In genomic region chr6:22874781-22875613, GRCm38 (mm10) we compare ENCODE assay signal across 8 mouse cellular contexts. TPM values are rescaled to one million over a fixed set of nuclear protein-coding genes. Genes with fewer than 3 reads are reported as not detected.
DNase-seq lines count a peak whose midpoint lies in the region; ATAC-seq lines count a peak whose summit lies in the region.

Ptprz1 (plus strand) TSS chr6:22875502.

- H3K4me3 ChIP-seq in lung, embryonic 15.5 days, result peak within 1 kb of the TSS; percentile 58
- H3K4me3 ChIP-seq in liver, embryonic 16.5 days (ENCODE audit: low read depth, low read length), result peak within 1 kb of the TSS; percentile 40

- WGBS in lung, embryonic 15.5 days, result 2% methylated on average over 41 of the region's 44 CpGs
- 2% methylated on average over 42 of the region's 44 CpGs for WGBS in liver, embryonic 16.5 days (ENCODE audit: insufficient replicate concordance)

- H3K36me3 ChIP-seq in lung, embryonic 15.5 days, result no peaks in the 10 kb centered on the region
- no peaks in the 10 kb centered on the region for H3K36me3 ChIP-seq in liver, embryonic 16.5 days (ENCODE audit: control insufficient read depth, insufficient read depth)

- peak within 1 kb of the TSS; percentile 40 for H3K9ac ChIP-seq in lung, embryonic 15.5 days
- no peak within 1 kb of the TSS for H3K9ac ChIP-seq in liver, embryonic 16.5 days (ENCODE audit: low read depth, low read length)

- H3K27ac ChIP-seq in lung, embryonic 15.5 days, result no peak within 1 kb of the TSS
- no peak within 1 kb of the TSS for H3K27ac ChIP-seq in liver, embryonic 16.5 days (ENCODE audit: low read length)

- no peak for DNase-seq in lung, postnatal 36 days
- DNase-seq in cerebellum, adult 9-11 months, result peak; percentile 34
- peak; percentile 57 to 81 for DNase-seq in frontal cortex, postnatal 10 days (ENCODE audit: low spot score in 2 of 2)
- DNase-seq in layer of hippocampus, adult 18-20 months (ENCODE audit: low spot score in 2 of 2), result peak; percentile 42 to 72
- DNase-seq in retina, postnatal 7 days (ENCODE audit: low read depth, low spot score), result peak; percentile 44
- DNase-seq in spleen, postnatal 36 days (ENCODE audit: low spot score in 2 of 2), result no peak

- H3K9me3 ChIP-seq in lung, embryonic 15.5 days, result no peaks in the 10 kb centered on the region
- H3K9me3 ChIP-seq in liver, embryonic 16.5 days (replicated peaks; ENCODE audit: control insufficient read depth, low read length), result no peaks in the 10 kb centered on the region

- peaks cover 26% of the 10 kb centered on the region for H3K27me3 ChIP-seq in lung, embryonic 15.5 days
- peaks cover 18% of the 10 kb centered on the region for H3K27me3 ChIP-seq in liver, embryonic 16.5 days (ENCODE audit: control insufficient read depth, insufficient read depth, low read depth, low read length)

- H3K4me2 ChIP-seq in lung, embryonic 15.5 days, result peak within 1 kb of the TSS; percentile 96
- H3K4me2 ChIP-seq in liver, embryonic 16.5 days (ENCODE audit: low read depth, low read length), result peak within 1 kb of the TSS; percentile 52

- H3K4me1 ChIP-seq in lung, embryonic 15.5 days, result peaks cover 8% of the 10 kb centered on the region
- H3K4me1 ChIP-seq in liver, embryonic 16.5 days (ENCODE audit: control insufficient read depth, low read depth, low read length), result no peaks in the 10 kb centered on the region

- ATAC-seq in lung, embryonic 15.5 days (ENCODE audit: borderline replicate concordance, extremely low read depth, low FRiP score, low TSS enrichment), result peak; percentile 95
- ATAC-seq in liver, embryonic 16.5 days (ENCODE audit: low read depth), result no peak

RNA-seq across cellular contexts. Expression of gene Ptprz1, which starts in this region (rescaled TPM):
- 2.2 and 2.6 TPM in 2 replicates for polyA plus RNA-seq in lung, embryonic 15.5 days (2015; fragmentation: Nextera tagmentation; extraction: Ambion mirVana)
- 100 to 1,000 TPM; 122 to 126 TPM for total RNA-seq in layer of hippocampus, adult 18-20 months (2021)
- 0.06 and 0.09 TPM in 2 replicates for polyA plus RNA-seq in liver, embryonic 16.5 days (2015; fragmentation: Nextera tagmentation; extraction: Ambion mirVana)

Comparison
In these comparisons a context has a peak if more than half of its experiments do, and no peak if none do; other contexts are left out.
1. DNase-seq: peak in cerebellum, adult 9-11 months (single experiment), frontal cortex, postnatal 10 days (2 of 2), layer of hippocampus, adult 18-20 months (2 of 2) and retina, postnatal 7 days (single experiment); none in lung, postnatal 36 days (single experiment) and spleen, postnatal 36 days (0 of 2).